Mouse (Mus musculus) myocyte (in vitro differentiated cells): ENCODE data around the gene Magt1.

Source experiments
- MAX ChIP-seq: IDR thresholded peaks from one replicate; pipeline ENCODE4 v1.6.1; 2011; ENCODE audit warnings: low read depth, mild to moderate bottlenecking, control low read depth
- MYOD1 ChIP-seq, 3 experiments: IDR thresholded peaks; one replicate each; pipeline ENCODE4 v1.6.1; 2011; ENCODE audit warnings: control low read depth in 2 of 3, low read depth in 2 of 3, mild to moderate bottlenecking in 2 of 3, moderate library complexity in 1 of 3; ENCODE audit not compliant: insufficient read length in 2 of 3, control insufficient read depth in 1 of 3
- POLR2A ChIP-seq: IDR thresholded peaks from one replicate; pipeline ENCODE4 v1.6.1; 2011; ENCODE audit warnings: low read depth, mild to moderate bottlenecking, control low read depth, moderate library complexity; ENCODE audit not compliant: insufficient read length
- POLR2AphosphoS2 ChIP-seq: IDR thresholded peaks from one replicate; pipeline ENCODE4 v1.6.1; 2011; ENCODE audit warnings: low read depth, control low read depth; ENCODE audit not compliant: insufficient read length
- SRF ChIP-seq: IDR thresholded peaks from one replicate; pipeline ENCODE4 v1.6.1; 2011; ENCODE audit warnings: low read depth; ENCODE audit not compliant: control insufficient read depth, insufficient read length
- USF1 ChIP-seq: IDR thresholded peaks from one replicate; pipeline ENCODE4 v1.6.1; 2011; ENCODE audit warnings: low read depth, mild to moderate bottlenecking, control low read depth, moderate library complexity

DNA sequence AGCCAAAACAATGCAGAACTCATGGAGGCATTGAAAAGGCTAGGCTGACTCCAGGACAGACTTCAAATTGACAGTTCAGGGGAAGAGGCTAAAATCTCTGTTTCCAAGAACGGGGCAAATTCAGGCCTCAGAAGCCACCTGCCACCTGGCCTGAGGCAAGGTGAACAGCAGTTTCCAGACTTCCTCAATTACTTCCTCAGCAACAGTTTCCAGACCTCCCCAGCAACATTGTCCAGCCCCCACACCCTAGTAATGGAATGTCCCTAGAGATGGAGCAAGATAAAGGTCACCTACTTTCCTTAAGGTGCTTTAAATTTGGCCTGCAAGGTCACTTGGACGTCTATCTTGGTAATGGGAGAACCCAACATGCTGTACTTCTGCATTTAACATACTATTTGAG, 74.0 kb downstream of the Magt1 start:
- TF ChIP-seq POLR2A: no peak
- no peak for TF ChIP-seq USF1
- TF ChIP-seq MYOD1 (IDR thresholded peaks at IDR 0.05; ENCODE audit: control insufficient read depth in 1 of 3, insufficient read length in 2 of 3, low read depth in 2 of 3): no peak
- TF ChIP-seq SRF: no peak
- no peak for TF ChIP-seq MAX
- TF ChIP-seq POLR2AphosphoS2: no peak
